Mouse (Mus musculus) monocyte, adult 2 months (primary cell): ENCODE data around the gene Prok1.

Source experiments
- DNase-seq, 2 experiments: peaks; one replicate each; pipeline ENCODE4 v3.0.0; 2022; ENCODE audit warnings: low spot score in 2 of 2, low read depth in 1 of 2

Prok1 gene

DNA sequence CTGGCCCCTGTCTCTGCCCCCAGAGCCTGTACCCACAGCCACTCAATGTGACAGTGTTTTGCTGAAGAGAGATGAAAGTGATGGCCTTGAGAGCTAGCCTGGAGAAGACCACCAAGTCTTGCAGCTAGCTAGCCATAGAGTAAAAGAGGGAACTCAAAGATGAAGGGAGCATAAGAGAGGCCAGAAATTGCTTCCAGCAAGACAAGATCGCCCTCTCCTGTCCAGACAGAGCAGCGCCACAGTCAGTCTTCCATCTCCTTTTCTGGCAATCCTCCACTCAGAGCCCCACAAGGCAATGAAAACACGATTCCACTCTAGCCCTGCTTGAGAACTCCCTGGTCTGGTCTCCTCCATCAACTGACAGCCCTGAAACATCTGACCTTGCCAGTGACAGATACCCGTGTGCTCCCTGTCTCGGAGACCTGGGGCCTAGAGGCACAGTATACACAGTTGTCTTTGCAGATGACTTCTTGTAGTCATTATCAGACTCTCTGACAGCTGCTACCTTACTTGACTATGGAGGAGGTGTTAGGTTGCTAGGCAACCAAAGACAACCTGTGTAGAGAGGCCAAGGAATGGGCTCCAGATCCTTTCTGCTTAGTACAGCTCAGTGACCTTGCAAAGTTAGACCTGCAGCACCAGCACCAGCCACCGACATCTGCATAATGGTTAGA is 51.1 kb downstream of the Prok1 start:
- DNase-seq = no peak

DNA sequence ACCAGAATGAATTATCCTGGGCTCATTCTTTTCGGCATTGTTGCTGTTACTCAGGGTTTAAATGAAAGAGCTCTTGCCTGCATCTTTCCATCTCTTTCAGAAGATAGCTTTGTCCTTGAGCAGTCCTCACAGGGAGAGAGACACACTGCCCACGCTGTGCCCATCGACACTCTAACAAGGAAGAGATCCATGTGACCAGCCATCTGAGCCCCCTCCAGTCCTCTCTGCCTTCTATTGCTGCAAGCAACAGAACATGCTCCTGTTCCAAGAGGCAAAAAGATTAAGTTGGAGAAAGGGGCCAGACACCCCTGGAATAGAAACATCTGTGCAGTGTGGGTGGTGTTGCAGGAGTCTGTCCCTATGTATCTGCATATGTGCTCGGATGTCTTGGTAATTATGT is 52.5 kb downstream of the Prok1 start:
- DNase-seq = no peak

DNA sequence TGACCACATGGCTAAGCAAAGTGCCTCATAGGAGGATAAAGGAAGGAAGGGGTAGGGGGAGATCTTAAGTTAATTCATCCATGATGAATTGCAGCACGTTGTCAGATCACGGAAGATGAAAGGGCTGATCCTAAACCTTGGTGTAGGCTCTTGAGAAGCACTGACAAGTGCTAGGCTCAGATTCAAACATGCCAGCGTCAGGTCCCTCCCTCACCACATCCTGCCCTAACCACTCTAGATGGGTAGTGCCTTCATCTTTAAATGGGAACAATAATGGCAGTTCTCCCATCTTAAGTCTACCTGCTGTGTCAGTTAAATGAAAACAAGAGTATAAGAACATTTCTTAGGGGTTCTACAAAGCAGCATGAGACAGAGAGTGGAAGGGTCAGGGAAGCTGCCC is 53.9 kb downstream of the Prok1 start:
- no peak for DNase-seq

DNA sequence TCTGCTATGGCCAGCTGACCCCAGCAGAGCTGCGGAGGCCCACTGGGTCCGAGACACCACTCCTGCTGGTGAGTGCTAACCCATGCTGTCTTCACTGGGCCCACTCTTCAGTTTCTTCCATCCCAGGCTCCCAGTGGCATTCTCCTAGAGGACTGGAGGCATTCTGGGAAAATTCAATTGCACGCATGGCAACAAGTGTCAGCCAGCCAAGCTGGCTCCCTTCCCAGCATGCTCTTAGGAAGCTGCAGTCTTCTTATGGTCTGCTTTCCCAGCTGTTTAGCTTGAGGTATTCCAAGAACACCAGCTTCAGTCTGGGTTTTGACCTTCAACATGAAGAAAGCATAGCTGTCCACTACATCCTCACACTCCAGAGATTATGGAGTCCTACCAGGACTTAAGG is 56.3 kb downstream of the Prok1 start:
- no peak for DNase-seq
